Mouse (Mus musculus): ENCODE data around the gene Cyp2j13. TPM values are rescaled to one million over a fixed set of nuclear protein-coding genes. Genes with fewer than 3 reads are reported as not detected.
"Not testable (repeated sequence)": the region's sequence is repeated elsewhere in the genome, so short reads cannot be mapped to it uniquely, and the experiment has no call there.

The Cyp2j13 gene
- polyA plus RNA-seq (2012; rRNA removed): not detected in 2 replicates

DNA sequence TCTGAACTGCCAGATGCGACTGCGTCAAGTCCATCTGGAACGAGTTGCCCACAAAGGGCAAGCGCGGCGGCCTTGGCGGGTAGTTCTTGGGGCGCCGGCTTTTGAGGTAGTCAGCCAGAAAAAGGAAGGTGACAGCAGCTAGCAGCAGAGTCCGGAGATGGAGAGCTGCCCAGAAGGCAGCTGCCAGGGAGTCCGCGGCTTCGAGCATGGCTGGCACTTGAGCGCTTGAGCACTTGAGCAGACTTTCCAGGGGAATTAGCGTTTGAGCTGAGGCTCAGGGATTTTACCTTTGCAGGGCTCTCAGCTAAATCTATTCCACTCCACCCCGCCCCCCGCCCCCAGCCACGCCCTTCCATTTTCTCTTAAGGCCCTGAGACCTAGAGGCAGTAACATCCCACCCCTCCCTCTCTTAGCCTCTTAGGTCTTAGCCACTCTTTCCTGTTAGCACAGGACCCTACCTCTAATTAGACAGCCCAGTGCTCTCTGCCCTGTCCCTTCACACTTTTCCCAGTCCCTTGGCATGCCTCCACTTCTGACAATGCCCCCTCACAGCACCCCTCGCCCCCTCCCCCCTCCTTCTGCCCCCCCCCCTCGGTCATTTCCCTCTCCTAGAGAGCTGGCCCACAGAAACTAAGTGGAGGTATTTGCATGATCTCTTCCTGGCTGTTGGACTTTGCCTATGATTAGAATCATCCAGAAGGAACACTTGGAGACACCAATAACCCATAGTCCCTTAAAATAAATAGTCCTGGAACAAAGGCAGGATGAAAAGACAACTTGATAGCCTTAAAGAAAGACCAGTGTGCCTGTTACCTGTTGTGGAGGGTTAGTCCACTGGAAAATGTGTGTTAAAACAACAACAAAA lies at the start of gene Cyp2j13:
TSS of gene Cyp2j13 (minus strand) at position 286 of the 865 bp plus-strand sequence.
- TF ChIP-seq POLR2A (IDR thresholded peaks at IDR 0.05; ENCODE audit: extremely low read depth, insufficient read depth, low read length) (no peak), CTCF (IDR thresholded peaks at IDR 0.05; ENCODE audit: extremely low read depth, insufficient read depth, low read length) (no peak)
- Histone ChIP-seq H3K27ac (ENCODE audit: insufficient read depth, low read length) (no peak within 1 kb of the TSS), H3K4me3 (ENCODE audit: insufficient read depth, low read length) (no peak within 1 kb of the TSS), H3K4me1 (ENCODE audit: control insufficient read depth, insufficient read depth, low read length) (no peaks in the 10 kb centered on the region)

DNA sequence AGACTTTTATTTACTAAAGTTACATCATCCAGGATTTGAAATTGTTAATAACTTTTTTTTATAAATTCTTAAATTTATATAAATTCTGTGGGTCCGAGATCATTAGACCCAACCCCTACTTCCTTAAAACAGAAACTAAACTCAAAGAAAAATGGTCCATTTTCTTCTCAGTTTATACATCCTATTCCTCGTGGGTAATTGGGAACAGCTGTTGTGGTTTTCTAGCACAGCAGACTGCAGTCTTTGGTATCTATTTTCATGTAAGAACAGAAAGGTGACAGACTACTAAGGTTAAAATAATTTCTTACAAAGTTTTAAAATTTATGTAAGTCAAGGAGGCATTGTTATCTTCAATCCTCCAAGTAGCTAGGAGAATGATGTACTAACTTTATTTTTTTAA lies 19.5 kb upstream of the Cyp2j13 start:
- no peak overlapping the region for H3K4me3 ChIP-seq (ENCODE audit: insufficient read depth, low read length)
- TF ChIP-seq CTCF (IDR thresholded peaks at IDR 0.05; ENCODE audit: extremely low read depth, insufficient read depth, low read length) (no peak), POLR2A (IDR thresholded peaks at IDR 0.05; ENCODE audit: extremely low read depth, insufficient read depth, low read length) (no peak)
- no peaks in the 10 kb centered on the region for H3K4me1 ChIP-seq (ENCODE audit: control insufficient read depth, insufficient read depth, low read length)
- H3K27ac ChIP-seq (ENCODE audit: insufficient read depth, low read length): no peak overlapping the region

DNA sequence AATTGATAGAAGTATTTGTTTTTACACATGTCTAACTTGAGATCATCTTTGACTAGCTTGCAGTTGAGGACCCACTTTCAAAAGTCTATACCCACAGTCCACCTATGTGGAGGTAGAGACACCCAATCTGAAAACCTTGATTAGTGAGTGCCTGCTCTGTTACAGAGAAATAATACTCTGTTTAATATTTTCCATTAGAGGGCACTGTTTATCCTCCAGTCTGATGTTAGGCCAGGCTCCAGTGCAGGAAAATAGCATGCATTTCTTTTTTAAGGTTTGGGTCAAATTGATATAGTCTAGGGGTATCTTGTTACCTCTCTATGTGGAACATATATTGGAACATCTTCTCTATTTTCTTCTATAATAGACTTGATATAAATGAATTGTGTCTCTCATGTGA lies 14.5 kb upstream of the Cyp2j13 start:
- no peak overlapping the region for H3K4me3 ChIP-seq (ENCODE audit: insufficient read depth, low read length)
- H3K4me1 ChIP-seq (ENCODE audit: control insufficient read depth, insufficient read depth, low read length): no peaks in the 10 kb centered on the region
- TF ChIP-seq CTCF (IDR thresholded peaks at IDR 0.05; ENCODE audit: extremely low read depth, insufficient read depth, low read length) (no peak), POLR2A (IDR thresholded peaks at IDR 0.05; ENCODE audit: extremely low read depth, insufficient read depth, low read length) (no peak)
- no peak overlapping the region for H3K27ac ChIP-seq (ENCODE audit: insufficient read depth, low read length)

DNA sequence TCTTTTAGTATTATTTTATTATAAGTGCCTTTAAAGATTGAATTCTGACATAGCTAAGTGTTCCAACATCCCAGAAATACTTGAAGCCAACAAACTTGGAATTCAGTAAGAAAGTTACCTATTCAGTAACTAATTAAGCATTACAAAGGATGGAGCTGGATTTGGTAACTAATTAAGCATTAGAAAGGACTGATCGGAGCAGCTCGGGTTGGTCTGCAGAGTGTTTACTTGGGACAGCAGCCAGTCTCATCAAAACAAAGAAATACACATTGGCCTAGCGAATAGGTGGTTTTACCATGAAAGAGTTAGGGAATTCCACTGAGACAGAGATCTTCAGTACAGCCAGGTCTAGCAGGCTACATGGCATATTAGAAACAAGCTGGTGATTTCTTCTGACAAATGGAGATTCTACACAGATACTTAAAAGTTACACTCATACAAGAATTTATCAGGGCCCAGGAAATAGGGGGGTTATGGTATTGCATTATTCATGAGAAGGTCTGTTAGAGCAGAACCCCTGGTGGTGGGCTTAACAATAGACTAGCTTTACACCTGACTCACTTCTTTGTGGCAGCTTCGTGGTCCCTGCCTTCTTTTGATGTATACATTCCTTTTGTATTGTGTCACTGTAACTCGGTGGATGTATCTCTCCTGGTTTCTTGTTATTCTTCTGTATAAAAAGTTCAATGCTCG lies 12.2 kb upstream of the Cyp2j13 start:
- not testable (repeated sequence) for H3K4me3 ChIP-seq (ENCODE audit: insufficient read depth, low read length); H3K4me1 ChIP-seq (ENCODE audit: control insufficient read depth, insufficient read depth, low read length); H3K27ac ChIP-seq (ENCODE audit: insufficient read depth, low read length)

DNA sequence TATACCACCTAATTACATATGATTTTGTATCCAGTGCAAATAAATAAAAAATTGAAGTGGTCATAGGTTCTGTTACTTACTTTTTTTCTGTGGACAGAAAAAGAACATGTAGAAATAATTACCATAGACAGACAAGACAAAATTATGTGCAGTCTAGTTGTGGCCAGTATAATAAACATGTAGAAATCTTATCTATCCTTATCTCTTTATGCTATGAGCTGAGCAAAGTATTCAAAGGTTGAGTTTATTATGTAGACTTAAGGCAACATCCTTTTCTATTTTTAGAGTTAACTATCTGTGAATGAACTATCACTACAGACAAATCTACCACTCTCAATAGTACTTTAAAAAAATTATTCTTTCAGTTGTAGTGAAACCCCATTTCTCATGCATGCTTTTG lies 962 bp upstream of the Cyp2j13 start:
- Histone ChIP-seq H3K4me3 (ENCODE audit: insufficient read depth, low read length) (no peak overlapping the region), H3K27ac (ENCODE audit: insufficient read depth, low read length) (no peak overlapping the region), H3K4me1 (ENCODE audit: control insufficient read depth, insufficient read depth, low read length) (no peaks in the 10 kb centered on the region)
- TF ChIP-seq CTCF (IDR thresholded peaks at IDR 0.05; ENCODE audit: extremely low read depth, insufficient read depth, low read length) (no peak), POLR2A (IDR thresholded peaks at IDR 0.05; ENCODE audit: extremely low read depth, insufficient read depth, low read length) (no peak)

DNA sequence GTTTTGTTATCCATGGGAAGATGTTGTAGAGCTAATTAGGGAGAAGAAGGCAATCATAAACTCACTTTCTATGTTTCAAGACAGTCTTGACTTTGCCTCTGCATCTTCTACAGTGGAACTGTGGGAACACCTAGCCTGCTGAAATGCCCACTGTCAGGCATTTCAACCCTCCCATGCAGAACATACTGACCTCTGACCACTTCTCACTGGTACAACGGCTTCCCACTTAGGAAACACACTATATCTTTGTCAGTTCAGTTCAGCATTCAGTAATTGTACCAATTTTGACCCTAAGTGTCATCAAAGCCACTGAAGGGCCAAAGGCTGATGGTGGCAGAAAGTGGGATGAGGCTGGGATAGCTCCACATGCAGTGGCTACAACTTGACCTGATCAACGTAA lies 15.3 kb downstream of the Cyp2j13 start:
- Histone ChIP-seq H3K4me3 (ENCODE audit: insufficient read depth, low read length) (no peak overlapping the region), H3K4me1 (ENCODE audit: control insufficient read depth, insufficient read depth, low read length) (no peaks in the 10 kb centered on the region), H3K27ac (ENCODE audit: insufficient read depth, low read length) (no peak overlapping the region)
- TF ChIP-seq CTCF (IDR thresholded peaks at IDR 0.05; ENCODE audit: extremely low read depth, insufficient read depth, low read length) (no peak), POLR2A (IDR thresholded peaks at IDR 0.05; ENCODE audit: extremely low read depth, insufficient read depth, low read length) (no peak)

DNA sequence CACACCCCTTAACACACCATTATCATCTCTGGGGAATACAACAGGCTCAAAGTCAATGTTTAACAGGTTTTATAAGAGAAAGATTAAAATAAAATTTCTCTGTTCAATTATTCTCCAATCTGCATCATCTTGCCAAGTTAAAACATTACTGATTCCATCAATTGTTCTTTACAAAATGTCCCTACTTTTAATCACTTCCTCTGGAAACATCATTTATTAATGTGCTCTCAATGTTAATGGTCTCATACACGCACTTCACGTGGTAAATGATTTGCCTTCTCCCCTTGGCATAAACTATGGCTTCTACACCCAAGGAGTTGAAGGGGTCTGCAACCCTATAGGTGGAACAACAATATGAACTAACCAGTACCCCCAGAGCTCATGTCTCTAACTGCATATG lies 17.2 kb downstream of the Cyp2j13 start:
- H3K4me1 ChIP-seq (ENCODE audit: control insufficient read depth, insufficient read depth, low read length): no peaks in the 10 kb centered on the region
- H3K4me3 ChIP-seq (ENCODE audit: insufficient read depth, low read length): no peak overlapping the region
- no peak overlapping the region for H3K27ac ChIP-seq (ENCODE audit: insufficient read depth, low read length)
- TF ChIP-seq CTCF (IDR thresholded peaks at IDR 0.05; ENCODE audit: extremely low read depth, insufficient read depth, low read length) (no peak), POLR2A (IDR thresholded peaks at IDR 0.05; ENCODE audit: extremely low read depth, insufficient read depth, low read length) (no peak)

DNA sequence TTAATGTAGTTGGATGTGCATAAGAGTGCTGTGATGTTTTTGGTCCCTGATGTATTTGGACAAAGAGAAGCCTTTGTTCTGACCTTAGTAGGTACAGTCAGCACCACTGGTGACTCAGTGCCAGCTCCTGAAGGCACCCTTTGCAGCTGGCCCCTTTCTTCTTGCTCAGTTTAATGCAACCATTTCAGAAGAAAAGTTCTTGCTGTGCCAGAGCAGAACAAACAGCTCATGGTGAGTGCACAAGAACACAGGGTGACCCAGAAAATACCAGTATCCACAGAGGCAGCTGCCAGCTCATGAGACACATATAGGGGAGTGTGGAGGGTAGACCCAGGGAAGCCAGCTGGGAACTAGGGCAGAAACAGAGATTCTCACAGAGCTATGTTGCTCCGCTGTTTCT lies 48.9 kb downstream of the Cyp2j13 start:
- Histone ChIP-seq H3K4me3 (ENCODE audit: insufficient read depth, low read length) (no peak overlapping the region), H3K4me1 (ENCODE audit: control insufficient read depth, insufficient read depth, low read length) (peaks cover 5% of the 10 kb centered on the region; the same call in 1 of the 2 replicates), H3K27ac (ENCODE audit: insufficient read depth, low read length) (0 out of 2 replicates have a peak overlapping the region, but pooled peaks have one; percentile 36)
- TF ChIP-seq POLR2A (IDR thresholded peaks at IDR 0.05; ENCODE audit: extremely low read depth, insufficient read depth, low read length) (no peak), CTCF (IDR thresholded peaks at IDR 0.05; ENCODE audit: extremely low read depth, insufficient read depth, low read length) (no peak)

DNA sequence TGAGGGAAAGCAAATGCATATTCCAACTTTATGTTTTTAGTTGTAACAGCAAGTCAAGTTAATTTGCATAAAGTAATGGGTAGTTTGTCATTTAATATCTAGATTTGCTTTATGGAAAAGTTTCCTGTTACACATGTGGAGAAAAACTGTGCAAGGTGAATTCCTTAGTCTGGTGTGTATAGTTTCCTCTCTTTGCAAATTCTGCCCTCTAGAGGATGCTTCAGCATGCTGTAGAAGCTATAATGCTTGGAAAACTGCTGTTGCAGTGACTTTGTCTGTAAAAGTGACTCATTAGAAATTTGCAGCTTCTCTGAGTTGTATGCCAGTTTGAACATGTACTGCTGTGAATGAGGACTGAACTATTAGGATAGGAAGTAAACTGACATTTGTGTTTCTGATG lies 54.5 kb downstream of the Cyp2j13 start:
- no peak overlapping the region for H3K4me3 ChIP-seq (ENCODE audit: insufficient read depth, low read length)
- no peak overlapping the region for H3K27ac ChIP-seq (ENCODE audit: insufficient read depth, low read length)
- H3K4me1 ChIP-seq (ENCODE audit: control insufficient read depth, insufficient read depth, low read length): peaks cover 2% of the 10 kb centered on the region; the same call in 1 of the 2 replicates
- TF ChIP-seq POLR2A (IDR thresholded peaks at IDR 0.05; ENCODE audit: extremely low read depth, insufficient read depth, low read length) (no peak), CTCF (IDR thresholded peaks at IDR 0.05; ENCODE audit: extremely low read depth, insufficient read depth, low read length) (no peak)

DNA sequence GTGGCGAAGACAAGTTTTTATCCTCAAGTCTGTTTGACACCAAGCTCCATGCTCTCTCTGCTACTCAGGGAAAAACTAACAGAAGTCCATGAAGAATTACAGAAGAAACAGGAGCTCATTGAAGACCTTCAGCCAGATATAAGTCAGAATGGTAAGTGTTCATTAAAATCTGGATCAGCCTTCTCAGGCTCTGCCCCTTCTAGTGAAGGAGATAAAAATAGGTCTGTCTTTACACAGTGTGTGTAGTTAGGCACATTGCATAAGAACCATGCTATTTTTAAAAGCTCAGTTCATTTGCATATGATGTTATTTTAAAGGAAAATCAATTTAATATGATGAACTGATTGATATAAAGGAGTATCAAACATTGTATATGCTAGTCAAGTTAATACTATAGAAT lies 60.5 kb downstream of the Cyp2j13 start:
- Histone ChIP-seq H3K4me1 (ENCODE audit: control insufficient read depth, insufficient read depth, low read length) (peaks cover 2% of the 10 kb centered on the region; the same call in 1 of the 2 replicates), H3K4me3 (ENCODE audit: insufficient read depth, low read length) (no peak overlapping the region), H3K27ac (ENCODE audit: insufficient read depth, low read length) (no peak overlapping the region)
- TF ChIP-seq POLR2A (IDR thresholded peaks at IDR 0.05; ENCODE audit: extremely low read depth, insufficient read depth, low read length): no peak
- no peak for TF ChIP-seq CTCF (IDR thresholded peaks at IDR 0.05; ENCODE audit: extremely low read depth, insufficient read depth, low read length)

DNA sequence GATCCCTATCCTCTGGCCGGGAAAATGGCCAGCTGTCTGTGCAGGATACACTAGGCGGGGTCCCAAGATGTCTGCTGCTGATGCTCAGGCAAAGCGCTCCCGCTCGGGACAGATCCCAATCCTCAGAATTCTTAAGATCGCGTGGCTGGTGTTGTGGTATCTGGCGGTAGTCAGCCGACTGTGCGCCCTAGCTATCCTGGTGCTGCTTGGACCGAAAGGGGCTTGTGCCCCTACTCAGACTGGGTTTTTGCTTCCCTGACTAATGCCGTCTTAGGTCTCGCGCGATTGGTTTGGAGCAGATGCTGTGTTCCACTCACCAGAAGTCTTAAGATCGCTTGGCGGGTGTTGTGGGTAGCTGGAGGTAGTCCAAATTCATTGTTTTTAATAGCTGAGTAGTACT lies 95.1 kb downstream of the Cyp2j13 start:
- H3K27ac ChIP-seq (ENCODE audit: insufficient read depth, low read length); H3K4me3 ChIP-seq (ENCODE audit: insufficient read depth, low read length); H3K4me1 ChIP-seq (ENCODE audit: control insufficient read depth, insufficient read depth, low read length): not testable (repeated sequence)

Data from cortical plate, adult 2 months (tissue).